Mouse (Mus musculus) intestine, postnatal 0 days (tissue): ENCODE measurements around the gene Snrpa1. TPM values are rescaled to one million over a fixed set of nuclear protein-coding genes. Genes with fewer than 3 reads are reported as not detected.

ENCODE experiments used
- ATAC-seq: fragments of 200-750 bp; cut with Nextera tagmentation; 2 replicates; pipeline ENCODE4 v1.8.0; 2017; ENCODE audit warnings: mild to moderate bottlenecking, moderate TSS enrichment, moderate library complexity
- H3K27ac ChIP-seq: fragments of 300-500 bp; sonication (generic); 2 replicates; pipeline ENCODE4 v1.5.1; 2014; ENCODE audit warnings: mild to moderate bottlenecking, low read depth, low read length, moderate library complexity
- H3K27me3 ChIP-seq: fragments of 300-500 bp; sonication (generic); replicated peaks from 2 replicates; pipeline ENCODE4 v1.6.1; 2014; ENCODE audit warnings: low read length, mixed read lengths; ENCODE audit not compliant: control insufficient read depth, insufficient read depth
- H3K36me3 ChIP-seq: fragments of 300-500 bp; sonication (generic); 2 replicates; pipeline ENCODE4 v1.6.1; 2014; ENCODE audit warnings: mild to moderate bottlenecking, moderate library complexity; ENCODE audit not compliant: control insufficient read depth, insufficient read depth
- H3K4me1 ChIP-seq: fragments of 300-500 bp; sonication (generic); replicated peaks from 2 replicates; pipeline ENCODE4 v1.6.1; 2014; ENCODE audit warnings: antibody characterized with exemption, low read length, mixed read lengths; ENCODE audit not compliant: control insufficient read depth, insufficient read depth
- H3K4me2 ChIP-seq: fragments of 300-500 bp; sonication (generic); replicated peaks from 2 replicates; pipeline ENCODE4 v1.6.1; 2014; ENCODE audit warnings: low read depth, mild to moderate bottlenecking, moderate library complexity
- H3K4me3 ChIP-seq: fragments of 300-500 bp; sonication (generic); 2 replicates; pipeline ENCODE4 v1.5.1; 2014; ENCODE audit warnings: low read depth, low read length
- H3K9ac ChIP-seq: fragments of 300-500 bp; sonication (generic); 2 replicates; pipeline ENCODE4 v1.6.1; 2014; ENCODE audit warnings: mild to moderate bottlenecking, low read depth, low read length
- H3K9me3 ChIP-seq: fragments of 300-500 bp; sonication (generic); 2 replicates; pipeline ENCODE4 v1.6.1; 2016; ENCODE audit warnings: mixed run types; ENCODE audit not compliant: control insufficient read depth
- CTCF ChIP-seq: sonication (generic); IDR thresholded peaks from 2 replicates; pipeline ENCODE4 v1.5.1; 2016; ENCODE audit warnings: low read depth, mild to moderate bottlenecking, control low read depth, antibody characterized with exemption, moderate library complexity
- WGBS: fragments of 180-500 bp; shearing (Covaris S2); extraction: QIAGEN DNeasy Blood & Tissue Kit; methylation state at CpG from one replicate; pipeline ENCODE4 v1.1.7; 2014; 5-methylcytosine and 5-hydroxymethylcytosine counted together
- polyA plus RNA-seq: library from polyadenylated mRNA; unstranded; fragments of >200 nt; fragmentation: Nextera tagmentation; extraction: Ambion mirVana; gene quantifications from 2 replicates; pipeline ENCODE4 v1.2.1, GENCODE M21; 2015

Snrpa1 gene
- polyA plus RNA-seq, 1 experiment from 2014 or later = 66.1 TPM

DNA sequence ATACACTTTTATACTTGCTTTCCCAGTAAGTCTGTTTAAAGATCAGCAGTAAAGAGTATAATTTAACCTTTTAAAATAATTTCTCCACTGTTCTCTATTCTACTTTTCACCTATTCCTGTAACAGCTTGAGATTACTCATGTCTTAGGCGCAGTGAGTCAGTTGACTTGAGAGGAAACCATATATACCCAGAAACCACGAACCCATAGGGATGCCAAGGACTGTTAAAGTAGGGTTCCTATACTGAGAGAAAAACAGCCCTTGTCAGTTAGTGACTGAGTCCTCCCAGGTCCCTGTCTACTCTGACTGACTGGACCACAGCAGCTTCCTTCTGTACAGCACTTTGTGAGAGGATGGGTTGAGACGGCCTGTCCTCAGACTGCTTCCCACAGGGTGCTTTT lies 59.2 kb downstream of the Snrpa1 start:
- Histone ChIP-seq H3K4me2 (no peak overlapping the region), H3K4me3 (no peak overlapping the region), H3K9me3 (no peaks in the 10 kb centered on the region), H3K27ac (no peak overlapping the region), H3K4me1 (no peaks in the 10 kb centered on the region), H3K27me3 (no peaks in the 10 kb centered on the region), H3K9ac (no peak overlapping the region), H3K36me3 (no peaks in the 10 kb centered on the region)
- no peak for TF ChIP-seq CTCF
- WGBS = 86% methylated on average over 3 of the region's 3 CpGs
- ATAC-seq = no peak

DNA sequence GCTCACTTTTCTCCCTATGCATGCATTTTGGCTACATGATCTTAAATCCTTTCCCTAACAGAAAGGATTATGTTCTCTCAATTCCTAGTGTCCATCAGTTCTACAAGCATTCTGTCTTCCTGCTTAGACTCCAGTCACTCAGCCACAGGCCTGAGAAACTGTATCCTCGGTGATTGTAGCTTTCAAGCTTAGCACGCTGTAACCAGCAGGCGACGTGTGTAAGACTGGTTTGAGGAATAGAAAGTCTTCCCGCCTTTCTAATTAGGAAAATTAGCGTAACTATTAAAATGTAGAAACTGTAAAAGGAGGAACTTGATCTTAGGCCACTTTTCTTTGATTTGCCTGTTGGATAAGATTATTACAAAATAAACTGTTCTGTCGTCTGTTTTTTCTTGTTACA lies 60.0 kb downstream of the Snrpa1 start:
- H3K9ac ChIP-seq = no peak overlapping the region
- H3K4me3 ChIP-seq = no peak overlapping the region
- no peak overlapping the region for H3K27ac ChIP-seq
- H3K4me1 ChIP-seq = no peaks in the 10 kb centered on the region
- ATAC-seq = no peak
- no peaks in the 10 kb centered on the region for H3K36me3 ChIP-seq
- no peak for TF ChIP-seq CTCF
- no peaks in the 10 kb centered on the region for H3K9me3 ChIP-seq
- H3K4me2 ChIP-seq = no peak overlapping the region
- H3K27me3 ChIP-seq = no peaks in the 10 kb centered on the region
- 85% methylated on average over 7 of the region's 7 CpGs for WGBS

DNA sequence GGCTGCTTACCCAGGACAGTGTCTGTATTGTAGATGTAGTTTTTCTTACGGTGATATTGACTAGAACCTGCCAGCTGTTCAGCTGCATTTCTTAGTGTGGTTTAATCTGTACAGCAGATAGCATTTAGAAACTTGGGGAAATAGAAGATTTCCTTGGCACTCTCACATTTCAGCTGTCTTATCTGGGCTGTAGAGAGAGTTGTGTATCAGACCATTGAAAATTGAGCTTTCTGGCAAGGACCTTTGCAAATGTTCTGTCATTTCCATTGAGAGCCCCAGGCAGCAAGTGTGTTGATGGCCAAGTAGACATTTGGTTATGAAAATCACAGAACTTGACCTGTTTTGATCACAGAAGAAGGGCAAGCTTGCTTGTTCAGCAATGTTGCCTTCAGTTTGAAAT lies 61.3 kb downstream of the Snrpa1 start:
- Histone ChIP-seq H3K9ac (no peak overlapping the region), H3K36me3 (no peaks in the 10 kb centered on the region), H3K9me3 (no peaks in the 10 kb centered on the region), H3K27ac (no peak overlapping the region), H3K4me1 (no peaks in the 10 kb centered on the region), H3K4me2 (no peak overlapping the region), H3K4me3 (no peak overlapping the region), H3K27me3 (no peaks in the 10 kb centered on the region)
- no peak for TF ChIP-seq CTCF
- WGBS = 68% methylated on average over 1 of the region's 1 CpGs
- no peak for ATAC-seq

DNA sequence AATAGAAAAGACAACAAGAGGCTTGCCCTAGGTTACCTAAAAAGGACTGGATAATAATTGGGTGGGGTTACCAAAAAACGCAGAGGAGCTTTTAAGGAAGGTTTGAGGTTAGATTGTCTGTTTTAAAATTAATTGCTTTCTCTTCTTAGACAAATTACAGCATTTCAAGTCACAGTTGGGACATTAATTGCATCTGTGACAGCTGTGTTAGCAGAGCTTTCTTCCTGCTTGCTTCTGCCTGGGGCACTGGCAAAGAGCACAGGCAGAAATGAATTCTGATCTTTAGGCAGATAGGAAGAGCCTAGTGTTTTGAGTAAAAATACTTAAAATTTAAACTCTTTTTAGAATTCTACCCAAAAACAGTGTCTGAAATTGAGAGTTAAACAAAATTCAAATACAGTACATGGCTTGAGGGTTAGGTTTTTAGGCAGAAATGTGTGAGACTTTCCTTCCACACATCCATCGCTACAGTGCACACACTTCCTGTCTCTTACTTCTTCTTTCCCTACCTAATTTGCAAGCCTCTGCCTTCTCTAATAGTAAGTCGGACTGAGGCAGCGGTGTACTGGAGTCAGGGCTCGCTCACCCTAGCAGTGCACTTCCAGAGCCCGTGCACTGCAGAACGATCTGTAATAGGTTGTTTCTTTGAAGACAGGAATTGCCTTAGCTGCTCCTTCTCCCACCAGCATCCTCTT lies 62.0 kb downstream of the Snrpa1 start:
- Histone ChIP-seq H3K36me3 (0 out of 2 replicates have a peak, but pooled peaks cover 5% of the 10 kb centered on the region), H3K9ac (no peak overlapping the region), H3K27me3 (no peaks in the 10 kb centered on the region), H3K9me3 (no peaks in the 10 kb centered on the region), H3K4me1 (no peaks in the 10 kb centered on the region), H3K27ac (no peak overlapping the region), H3K4me2 (no peak overlapping the region), H3K4me3 (no peak overlapping the region)
- 70% methylated on average over 7 of the region's 7 CpGs for WGBS
- no peak for ATAC-seq
- no peak for TF ChIP-seq CTCF

Other genes with a start within 250 kb of the Snrpa1 start
- 4.7 and 5.3 TPM in 2 replicates for gene Pcsk6, start 197.3 kb upstream of the Snrpa1 start, polyA plus RNA-seq
- not detected in 2 replicates for gene Gm45213, start 15.4 kb upstream of the Snrpa1 start, polyA plus RNA-seq
- gene Selenos, start 20.6 kb downstream of the Snrpa1 start, polyA plus RNA-seq = 155 and 156 TPM in 2 replicates
- 4.4 and 4.6 TPM in 2 replicates for gene Chsy1, start 50.5 kb downstream of the Snrpa1 start, polyA plus RNA-seq